Mouse (Mus musculus) activated CD4-positive, CD25-positive, alpha-beta regulatory T cell, adult 4 months (primary cell): ENCODE results near the gene Pkp3. TPM values are rescaled to one million over a fixed set of nuclear protein-coding genes. Genes with fewer than 3 reads are reported as not detected.

ENCODE experiments used
- polyA plus RNA-seq, 2 experiments: library from polyadenylated mRNA; unstranded; fragments of 100-300 nt; shearing (Covaris generic); gene quantifications; one replicate each; pipeline ENCODE4 v1.2.1; 2017

Gene Pkp3
- polyA plus RNA-seq, 2 experiments from 2014 or later: 365 to 380 TPM

Other genes starting within 250 kb of the Pkp3 start
- gene Urah, start 243.2 kb upstream of the Pkp3 start, polyA plus RNA-seq: not detected
- gene Scgb1c1, start 232.7 kb upstream of the Pkp3 start, polyA plus RNA-seq: not detected
- gene Odf3, start 230.4 kb upstream of the Pkp3 start, polyA plus RNA-seq: not detected
- gene Gm45785, start 221.9 kb upstream of the Pkp3 start, polyA plus RNA-seq: not detected
- 10 to 100 TPM; 51.6 to 57.0 TPM for gene Ric8a, start 221.3 kb upstream of the Pkp3 start, polyA plus RNA-seq
- gene Bet1l, start 220.6 kb upstream of the Pkp3 start, polyA plus RNA-seq: 10 to 100 TPM; 33.1 to 48.2 TPM
- 100 to 1,000 TPM; 110 to 160 TPM for gene Psmd13, start 196.2 kb upstream of the Pkp3 start, polyA plus RNA-seq
- 1 to 10 TPM; 5.9 to 8.0 TPM for gene Sirt3, start 195.9 kb upstream of the Pkp3 start, polyA plus RNA-seq
- not detected for gene Cox8b, start 177.8 kb upstream of the Pkp3 start, polyA plus RNA-seq
- gene Nlrp6, start 157.3 kb upstream of the Pkp3 start, polyA plus RNA-seq: not detected
- 10 to 100 TPM; 15.2 to 15.6 TPM for gene Pgghg, start 136.8 kb upstream of the Pkp3 start, polyA plus RNA-seq
- not detected for gene Ifitm5, start 127.9 kb upstream of the Pkp3 start, polyA plus RNA-seq
- not detected for gene Gm45717, start 122.3 kb upstream of the Pkp3 start, polyA plus RNA-seq
- gene Ifitm2, start 122.2 kb upstream of the Pkp3 start, polyA plus RNA-seq: 100 to 1,000 TPM in 1 of 2 experiments, 10 to 100 TPM in 1; 94.1 to 101 TPM
- 1 to 10 TPM; 4.6 to 7.5 TPM for gene Ifitm1, start 111.0 kb upstream of the Pkp3 start, polyA plus RNA-seq
- gene Ifitm3, start 67.4 kb upstream of the Pkp3 start, polyA plus RNA-seq: 10 to 100 TPM; 17.0 to 23.4 TPM
- under 1 TPM; 0.70 to 0.92 TPM for gene Ifitm6, start 60.3 kb upstream of the Pkp3 start, polyA plus RNA-seq
- gene Gm17387, start 49.1 kb upstream of the Pkp3 start, polyA plus RNA-seq: not detected
- 10 to 100 TPM in 1 of 2 experiments, 1 to 10 TPM in 1; 6.4 to 11.9 TPM for gene B4galnt4, start 17.1 kb upstream of the Pkp3 start, polyA plus RNA-seq
- gene Sigirr, start 22.4 kb downstream of the Pkp3 start, polyA plus RNA-seq: 100 to 1,000 TPM; 163 to 179 TPM
- not detected for gene Ano9, start 39.6 kb downstream of the Pkp3 start, polyA plus RNA-seq
- gene Ptdss2, start 44.2 kb downstream of the Pkp3 start, polyA plus RNA-seq: 1 to 10 TPM; 5.2 to 5.3 TPM
- 100 to 1,000 TPM; 117 to 127 TPM for gene Rnh1, start 94.6 kb downstream of the Pkp3 start, polyA plus RNA-seq
- 1 to 10 TPM; 1.7 to 4.7 TPM for gene Hras, start 115.8 kb downstream of the Pkp3 start, polyA plus RNA-seq
- 1 to 10 TPM; 1.4 to 1.9 TPM for gene Lrrc56, start 115.9 kb downstream of the Pkp3 start, polyA plus RNA-seq
- 1 to 10 TPM; 5.6 to 5.9 TPM for gene Lmntd2, start 135.9 kb downstream of the Pkp3 start, polyA plus RNA-seq
- 10 to 100 TPM in 1 of 2 experiments, 1 to 10 TPM in 1; 8.3 to 14.2 TPM for gene Rassf7, start 137.6 kb downstream of the Pkp3 start, polyA plus RNA-seq
- 10 to 100 TPM; 51.4 to 60.8 TPM for gene Phrf1, start 150.6 kb downstream of the Pkp3 start, polyA plus RNA-seq
- 100 to 1,000 TPM in 1 of 2 experiments, 10 to 100 TPM in 1; 92.0 to 108 TPM for gene Irf7, start 188.3 kb downstream of the Pkp3 start, polyA plus RNA-seq
- not detected for gene Cdhr5, start 198.6 kb downstream of the Pkp3 start, polyA plus RNA-seq
- not detected for gene Sct, start 200.9 kb downstream of the Pkp3 start, polyA plus RNA-seq
- gene Drd4, start 213.8 kb downstream of the Pkp3 start, polyA plus RNA-seq: not detected
- 10 to 100 TPM; 17.1 to 22.5 TPM for gene Deaf1, start 249.5 kb downstream of the Pkp3 start, polyA plus RNA-seq
- 10 to 100 TPM; 30.4 to 31.2 TPM for gene Tmem80, start 249.5 kb downstream of the Pkp3 start, polyA plus RNA-seq